Mouse (Mus musculus): ENCODE measurements at regions not wholly inside any gene's neighbourhood (a gene's known extent, or its start where the extent isn't known, plus 50 kb on each side); places are given as distances from the start of the nearest gene placed in this dataset.

DNA sequence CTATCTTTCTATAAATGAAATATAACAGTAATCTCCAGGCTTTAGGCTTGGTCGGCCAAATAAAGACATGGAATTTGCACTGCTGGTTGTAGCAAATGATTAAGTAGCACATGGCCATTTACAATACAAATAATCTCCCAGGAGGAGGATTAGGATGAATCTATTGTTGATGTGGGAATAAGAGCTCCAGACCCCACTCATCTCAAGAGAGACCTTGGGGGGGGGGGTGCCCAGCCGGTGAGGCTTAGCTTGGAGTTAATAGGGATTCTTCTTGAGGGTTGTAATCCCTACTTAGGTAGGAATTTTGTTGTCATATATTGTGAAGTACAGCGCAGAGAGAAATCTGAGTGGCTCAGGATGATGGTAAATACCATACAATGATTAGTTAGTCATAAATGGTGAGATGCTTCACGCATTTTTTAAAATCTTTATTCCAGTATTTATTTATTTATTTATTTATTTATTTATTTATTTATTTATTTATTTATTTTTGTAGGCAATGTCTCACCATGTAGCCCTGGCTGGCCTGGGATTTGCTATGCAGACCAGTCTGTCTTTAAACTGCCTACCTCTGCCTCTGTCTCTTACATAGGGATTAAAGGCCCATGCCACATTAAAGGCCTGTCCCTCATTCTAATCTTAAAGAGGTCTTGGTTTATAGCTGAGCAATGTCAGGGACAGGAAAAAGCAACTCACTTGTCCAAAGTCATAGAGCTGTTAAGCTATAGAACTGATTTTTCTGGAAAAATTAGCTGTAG is 175.7 kb upstream of the Sel1l start:
- no peak for TF ChIP-seq CTCF (IDR thresholded peaks at IDR 0.05 in 2 of 3, conservative IDR thresholded peaks at IDR 0.05 in 1 of 3; ENCODE audit: control insufficient read depth in 1 of 3, insufficient read depth in 1 of 3, low read depth in 2 of 3, low read length in 3 of 3, poor library complexity in 1 of 3, severe bottlenecking in 1 of 3)
- no peak for TF ChIP-seq SIN3A (IDR thresholded peaks at IDR 0.05; ENCODE audit: low read length)
- TF ChIP-seq JUND (IDR thresholded peaks at IDR 0.05; ENCODE audit: low read depth, low read length) = no peak
